8 mouse cellular contexts compared by ENCODE assay signal in genomic region chr11:69681314-69682208, GRCm38 (mm10). TPM values are rescaled to one million over a fixed set of nuclear protein-coding genes. Genes with fewer than 3 reads are reported as not detected.
A peak's percentile ranks its signal among the peaks of the same experiment; 100 is the strongest.
DNase-seq lines count a peak whose midpoint lies in the region; ATAC-seq and TF ChIP-seq lines count a peak whose summit lies in the region.

Gene Senp3, minus strand, starts transcription at chr11:69682084.

- H3K36me3 ChIP-seq in CH12.LX (replicated peaks in 1 of 2; ENCODE audit: control insufficient read depth in 1 of 2, insufficient read depth in 1 of 2, low read length in 1 of 2) = peaks cover 27 to 35% of the 10 kb centered on the region in 2 experiments
- peaks cover 37% of the 10 kb centered on the region for H3K36me3 ChIP-seq in forebrain, embryonic 12.5 days (replicated peaks)
- peaks cover 23% of the 10 kb centered on the region for H3K36me3 ChIP-seq in heart, postnatal 0 days (replicated peaks; ENCODE audit: control insufficient read depth, insufficient read depth, low read length)
- peaks cover 3% of the 10 kb centered on the region; the same call in 1 of the 2 replicates for H3K36me3 ChIP-seq in liver, embryonic 16.5 days (ENCODE audit: control insufficient read depth, insufficient read depth)
- H3K36me3 ChIP-seq in neural tube, embryonic 13.5 days = peaks cover 35% of the 10 kb centered on the region
- H3K36me3 ChIP-seq in testis, adult 2 months (ENCODE audit: control insufficient read depth, insufficient read depth, low read length) = no peaks in the 10 kb centered on the region

- no peak for TF ChIP-seq RAD21 in CH12.LX (IDR thresholded peaks at IDR 0.05; ENCODE audit: low read depth, low read length)

- under 1% methylated on average over 76 of the region's 80 CpGs for WGBS in forebrain, embryonic 12.5 days
- 0% methylated on average over 68 of the region's 80 CpGs for WGBS in heart, postnatal 0 days
- WGBS in liver, embryonic 16.5 days (ENCODE audit: insufficient replicate concordance) = under 1% methylated on average over 80 of the region's 80 CpGs
- under 1% methylated on average over 80 of the region's 80 CpGs for WGBS in neural tube, embryonic 13.5 days

- no peaks in the 10 kb centered on the region for H3K27me3 ChIP-seq in CH12.LX (replicated peaks)
- H3K27me3 ChIP-seq in forebrain, embryonic 12.5 days = peaks cover 13% of the 10 kb centered on the region; the same call in 1 of the 2 replicates
- no peaks in the 10 kb centered on the region for H3K27me3 ChIP-seq in heart, postnatal 0 days (ENCODE audit: control insufficient read depth, insufficient read depth, low read length)
- H3K27me3 ChIP-seq in liver, embryonic 16.5 days (ENCODE audit: control insufficient read depth, insufficient read depth, low read depth, low read length) = no peaks in the 10 kb centered on the region
- H3K27me3 ChIP-seq in neural tube, embryonic 13.5 days = no peaks in the 10 kb centered on the region
- H3K27me3 ChIP-seq in testis, adult 2 months (ENCODE audit: control insufficient read depth, insufficient read depth, low read length) = no peaks in the 10 kb centered on the region

- peak within 1 kb of the TSS; percentile 100 for H3K4me2 ChIP-seq in CH12.LX (ENCODE audit: insufficient read depth, low read depth, poor library complexity, severe bottlenecking)
- H3K4me2 ChIP-seq in forebrain, embryonic 12.5 days = peak within 1 kb of the TSS; percentile 88
- peak within 1 kb of the TSS; percentile 93 for H3K4me2 ChIP-seq in heart, postnatal 0 days (ENCODE audit: low read depth, low read length)
- peak within 1 kb of the TSS; percentile 95 for H3K4me2 ChIP-seq in liver, embryonic 16.5 days (ENCODE audit: low read depth, low read length)
- peak within 1 kb of the TSS; percentile 99 for H3K4me2 ChIP-seq in neural tube, embryonic 13.5 days

- dilution Hi-C loops in CH12.LX (cut with MboI; ENCODE audit: extremely low pct_ligation_motif_present, extremely low pct_unique_long_range_greater_than_20kb, low sequenced_read_pairs) = no loop called here

- DNase-seq in CH12.LX (ENCODE audit: extremely low read depth) = peak; percentile 98
- DNase-seq in c-Kit-positive CD71-positive TER-119-negative erythroid progenitor cells, embryonic 14.5 days (ENCODE audit: low read depth) = peak; percentile 90
- peak; percentile 96 for DNase-seq in heart, postnatal 0 days (ENCODE audit: low spot score)
- DNase-seq in kidney, postnatal 4 days = peak; percentile 98 to 99

- H3K9ac ChIP-seq in CH12.LX (ENCODE audit: insufficient read depth, low read depth) = peak within 1 kb of the TSS; percentile 79
- peak within 1 kb of the TSS; percentile 75 for H3K9ac ChIP-seq in forebrain, embryonic 12.5 days
- H3K9ac ChIP-seq in heart, postnatal 0 days (replicated peaks; ENCODE audit: low read depth, low read length) = peak within 1 kb of the TSS; percentile 85
- H3K9ac ChIP-seq in liver, embryonic 16.5 days (ENCODE audit: low read depth, low read length) = peak within 1 kb of the TSS; percentile 88
- peak within 1 kb of the TSS; percentile 84 for H3K9ac ChIP-seq in neural tube, embryonic 13.5 days

- H3K27ac ChIP-seq in CH12.LX (ENCODE audit: insufficient read depth, low read depth) = peak within 1 kb of the TSS; percentile 35; the same call in 1 of the 2 replicates
- peak within 1 kb of the TSS; percentile 95 for H3K27ac ChIP-seq in forebrain, embryonic 12.5 days
- H3K27ac ChIP-seq in heart, postnatal 0 days (ENCODE audit: low read depth) = peak within 1 kb of the TSS; percentile 95
- H3K27ac ChIP-seq in liver, embryonic 16.5 days (ENCODE audit: low read length) = peak within 1 kb of the TSS; percentile 94
- peak within 1 kb of the TSS; percentile 92 for H3K27ac ChIP-seq in neural tube, embryonic 13.5 days (replicated peaks)
- H3K27ac ChIP-seq in testis, adult 2 months (ENCODE audit: control insufficient read depth, insufficient read depth, low read depth, low read length) = peak within 1 kb of the TSS; percentile 74

- H3K9me3 ChIP-seq in CH12.LX (replicated peaks; ENCODE audit: low read length) = no peaks in the 10 kb centered on the region
- H3K9me3 ChIP-seq in forebrain, embryonic 12.5 days = no peaks in the 10 kb centered on the region
- H3K9me3 ChIP-seq in heart, postnatal 0 days (replicated peaks; ENCODE audit: control insufficient read depth, low read length) = no peaks in the 10 kb centered on the region
- no peaks in the 10 kb centered on the region for H3K9me3 ChIP-seq in liver, embryonic 16.5 days (replicated peaks; ENCODE audit: control insufficient read depth, low read length)
- no peaks in the 10 kb centered on the region for H3K9me3 ChIP-seq in neural tube, embryonic 13.5 days

- TF ChIP-seq POLR2A in CH12.LX (IDR thresholded peaks at IDR 0.05; ENCODE audit: low read depth, low read length) = peak; percentile 97
- TF ChIP-seq POLR2A in testis, adult 2 months (IDR thresholded peaks at IDR 0.05; ENCODE audit: control insufficient read depth, low read depth, low read length) = peak; percentile 87; the same call in 1 of the 2 replicates

- peak; percentile 98 for ATAC-seq in forebrain, embryonic 12.5 days (ENCODE audit: low FRiP score)
- ATAC-seq in heart, postnatal 0 days (ENCODE audit: insufficient read depth, low read depth) = peak; percentile 95
- ATAC-seq in liver, embryonic 16.5 days (ENCODE audit: low read depth) = peak; percentile 98
- ATAC-seq in neural tube, embryonic 13.5 days (ENCODE audit: low read depth) = peak; percentile 97

- TF ChIP-seq EP300 in CH12.LX (IDR thresholded peaks at IDR 0.05; ENCODE audit: low read length) = no peak
- no peak for TF ChIP-seq EP300 in heart, postnatal 0 days (IDR thresholded peaks at IDR 0.05; ENCODE audit: low read depth)

- peaks cover 4 to 63% of the 10 kb centered on the region in 2 experiments for H3K4me1 ChIP-seq in CH12.LX (ENCODE audit: control insufficient read depth in 1 of 2, insufficient read depth in 2 of 2)
- peaks cover 36% of the 10 kb centered on the region for H3K4me1 ChIP-seq in forebrain, embryonic 12.5 days
- peaks cover 25% of the 10 kb centered on the region for H3K4me1 ChIP-seq in heart, postnatal 0 days (ENCODE audit: control insufficient read depth, insufficient read depth)
- peaks cover 36% of the 10 kb centered on the region for H3K4me1 ChIP-seq in liver, embryonic 16.5 days (ENCODE audit: control insufficient read depth, low read depth, low read length)
- H3K4me1 ChIP-seq in neural tube, embryonic 13.5 days (replicated peaks) = peaks cover 55% of the 10 kb centered on the region
- peaks cover 9% of the 10 kb centered on the region for H3K4me1 ChIP-seq in testis, adult 2 months (ENCODE audit: control insufficient read depth, insufficient read depth, low read length)

- TF ChIP-seq CTCF in CH12.LX (conservative IDR thresholded peaks at IDR 0.05 in 1 of 2, IDR thresholded peaks at IDR 0.05 in 1 of 2; ENCODE audit: low read depth in 2 of 2, low read length in 2 of 2) = no peak
- no peak for TF ChIP-seq CTCF in heart, postnatal 0 days (IDR thresholded peaks at IDR 0.05; ENCODE audit: low read depth)
- TF ChIP-seq CTCF in testis, adult 2 months (IDR thresholded peaks at IDR 0.05; ENCODE audit: control insufficient read depth, insufficient read depth, insufficient replicate concordance, low read depth, low read length) = no peak

- in situ Hi-C loops in CH12.LX (cut with MboI; ENCODE audit: low pct_ligation_motif_present, low pct_unique_long_range_greater_than_20kb, low sequenced_read_pairs) = loop anchor here (5.0 to 10.0 kb wide), 2 partner anchors 63 to 196 kb away; partner anchors contain the start of gene Tmem95

- peaks cover 35% of the 10 kb centered on the region for H3K79me2 ChIP-seq in CH12.LX (replicated peaks; ENCODE audit: control insufficient read depth, extremely low read depth, insufficient read depth, poor library complexity, severe bottlenecking)

- H3K4me3 ChIP-seq in CH12.LX (replicated peaks in 1 of 3; ENCODE audit: low read depth in 2 of 3, low read length in 2 of 3, poor library complexity in 1 of 3) = peak within 1 kb of the TSS; percentile 75 to 96 (median 85)
- H3K4me3 ChIP-seq in forebrain, embryonic 12.5 days (replicated peaks) = peak within 1 kb of the TSS; percentile 83
- peak within 1 kb of the TSS; percentile 97 for H3K4me3 ChIP-seq in heart, postnatal 0 days (ENCODE audit: low read depth, low read length)
- H3K4me3 ChIP-seq in liver, embryonic 16.5 days (ENCODE audit: low read depth, low read length) = peak within 1 kb of the TSS; percentile 88
- peak within 1 kb of the TSS; percentile 84 for H3K4me3 ChIP-seq in neural tube, embryonic 13.5 days
- peak within 1 kb of the TSS; percentile 90 for H3K4me3 ChIP-seq in testis, adult 2 months (ENCODE audit: control insufficient read depth, low read depth, low read length)

TF ChIP-seq in CH12.LX, 34 proteins besides CTCF, POLR2A, EP300 and RAD21 (continues in another document):
- TF ChIP-seq ZC3H11A (IDR thresholded peaks at IDR 0.05; ENCODE audit: low read depth, low read length) (no peak), ZMIZ1 (IDR thresholded peaks at IDR 0.05; ENCODE audit: low read depth, low read length) (peak; percentile 95), SIN3A (IDR thresholded peaks at IDR 0.05; ENCODE audit: low read length) (peak; percentile 94), KAT2A (IDR thresholded peaks at IDR 0.05; ENCODE audit: insufficient replicate concordance, low read length) (peak; percentile 77; the same call in 1 of the 2 replicates), PAX5 (IDR thresholded peaks at IDR 0.05; ENCODE audit: low read length) (no peak), ZNF384 (IDR thresholded peaks at IDR 0.05; ENCODE audit: low read depth, low read length) (peak; percentile 35; the same call in 1 of the 2 replicates), ETS1 (conservative IDR thresholded peaks at IDR 0.05; ENCODE audit: low read depth, low read length) (peak; percentile 48), TCF12 (IDR thresholded peaks at IDR 0.05; ENCODE audit: low read depth, low read length) (peak; percentile 88), MEF2A (IDR thresholded peaks at IDR 0.05; ENCODE audit: borderline replicate concordance, low read depth, low read length) (peak; percentile 79), CHD2 (IDR thresholded peaks at IDR 0.05; ENCODE audit: low read length) (peak; percentile 87), ELF1 (IDR thresholded peaks at IDR 0.05; ENCODE audit: low read depth, low read length) (peak; percentile 77), JUND (conservative IDR thresholded peaks at IDR 0.05; ENCODE audit: low read depth, low read length) (no peak)

RNA-seq across cellular contexts. Expression of gene Senp3, which starts in this region (rescaled TPM):
- total RNA-seq in CH12.LX (2012; rRNA removed) (116 and 157 TPM in 2 replicates), CH12.LX (2014; rRNA removed) (256 TPM in 2 replicates)
- polyA plus RNA-seq in CH12.LX (2012; ENCODE audit: insufficient read length, low read depth) = 303 and 317 TPM in 2 replicates
- polyA plus RNA-seq in forebrain, embryonic 12.5 days (2016; fragmentation: Nextera tagmentation; extraction: Ambion mirVana) = 106 and 119 TPM in 2 replicates
- total RNA-seq in heart, postnatal 0 days (2014; rRNA removed; ENCODE audit: low replicate concordance) = 39.7 and 92.3 TPM in 2 replicates
- 27.4 and 32.6 TPM in 2 replicates for polyA plus RNA-seq in heart, postnatal 0 days (2015; fragmentation: Nextera tagmentation; extraction: Ambion mirVana)
- 22.7 and 24.9 TPM in 2 replicates for polyA plus RNA-seq in liver, embryonic 16.5 days (2015; fragmentation: Nextera tagmentation; extraction: Ambion mirVana)
- polyA plus RNA-seq in neural tube, embryonic 13.5 days (2015; fragmentation: Nextera tagmentation; extraction: Ambion mirVana) = 99.8 and 105 TPM in 2 replicates
- polyA plus RNA-seq in testis, adult 2 months (2012; rRNA removed) = 54.7 and 67.6 TPM in 2 replicates

Comparison
In these comparisons a context has a peak if more than half of its experiments do, and no peak if none do; other contexts are left out.
1. Peak in every context shown above with its lines: DNase-seq, ATAC-seq, H3K4me3 ChIP-seq and H3K27ac ChIP-seq.
2. H3K27ac ChIP-seq: peak in every context shown above with its lines; median percentile 95 in forebrain, embryonic 12.5 days; 95 in heart, postnatal 0 days; 94 in liver, embryonic 16.5 days; 92 in neural tube, embryonic 13.5 days; 74 in testis, adult 2 months; 35 in CH12.LX.